Mouse (Mus musculus) liver, adult 2 months (tissue): ENCODE data around the gene Stab1.

Experiments
- CTCF ChIP-seq: fragments of 200-500 bp; IDR thresholded peaks from 2 replicates; pipeline ENCODE4 v1.5.1; 2011; ENCODE audit warnings: low read depth, low read length, control low read depth
- POLR2A ChIP-seq: fragments of 200-500 bp; IDR thresholded peaks from 2 replicates; pipeline ENCODE4 v1.6.1; 2011; ENCODE audit warnings: low read length, control low read depth; ENCODE audit not compliant: insufficient read depth; ENCODE audit errors: extremely low read depth

DNA sequence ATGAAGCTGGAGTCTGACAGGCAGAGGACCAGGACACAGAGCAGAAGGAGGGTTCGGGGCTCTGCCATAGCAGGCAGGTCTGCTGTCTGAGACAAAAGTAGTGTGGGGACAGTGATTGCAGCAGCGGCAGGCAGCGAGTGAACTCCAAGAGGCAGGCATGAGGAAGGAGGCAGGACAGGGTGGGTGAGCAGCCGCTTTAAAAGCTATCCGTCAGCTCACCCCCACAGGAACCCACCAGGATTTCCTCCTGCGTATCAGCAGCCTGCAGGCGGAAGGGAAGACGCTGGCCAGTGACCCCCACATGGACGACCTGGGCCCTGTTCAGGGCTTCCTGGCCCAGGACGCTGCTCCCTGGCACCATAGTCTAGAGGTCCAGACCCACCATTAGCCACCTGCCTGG lies at the start of gene Stab1:
- no peak for TF ChIP-seq CTCF
- peak; percentile 45; the same call in 1 of the 2 replicates for TF ChIP-seq POLR2A
